Mouse (Mus musculus) gastrocnemius, adult 2 months (tissue): Measurements from ENCODE around the gene Mrpl11. TPM values are rescaled to one million over a fixed set of nuclear protein-coding genes. Genes with fewer than 3 reads are reported as not detected.

Source experiments
- DNase-seq: peaks from one replicate; pipeline ENCODE4 v3.0.0; 2022
- H3K27ac ChIP-seq: fragments of 200-600 bp; 2 replicates; pipeline ENCODE4 v1.8.1; 2022; ENCODE audit warnings: mild to moderate bottlenecking
- H3K4me3 ChIP-seq: fragments of 200-600 bp; 2 replicates; pipeline ENCODE4 v1.8.1; 2022; ENCODE audit warnings: mild to moderate bottlenecking, moderate library complexity
- CTCF ChIP-seq: fragments of 200-600 bp; IDR thresholded peaks from 2 replicates; pipeline ENCODE4 v1.8.1; 2022; ENCODE audit warnings: antibody characterized with exemption, mild to moderate bottlenecking, moderate library complexity
- intact Hi-C: fragments of 180-260 bp; cut with DNase I; formaldehyde crosslinking; loops from one replicate; pipeline ENCODE4 v1.15.1; 2025
- long read RNA-seq, 2 experiments: library from polyadenylated mRNA; stranded (forward); transcript quantifications; one replicate each; pipeline ENCODE4 v2.0.0; 2021
- total RNA-seq, 2 experiments: library from RNA; stranded (reverse); gene quantifications; 2 replicates each; pipeline ENCODE4 v1.2.3; 2021

Gene Mrpl11
- total RNA-seq = 10 to 100 TPM; 59.3 to 64.5 TPM
- long read RNA-seq, experiment 1, transcript Mrpl11-201 (5 exons, 3,045 nt) = major isoform, 47 of 48 reads
- long read RNA-seq, experiment 1, partial matches to known transcripts = 0 of 48 reads
- long read RNA-seq, experiment 1, other reads (novel, unspliced or antisense) = 0 of 48 reads
- long read RNA-seq, experiment 2, transcript Mrpl11-201 (5 exons, 3,045 nt) = major isoform, 54 of 58 reads
- long read RNA-seq, experiment 2, partial matches to known transcripts = 3 of 58 reads
- long read RNA-seq, experiment 2, other reads (novel, unspliced or antisense) = 1 of 58 reads

DNA sequence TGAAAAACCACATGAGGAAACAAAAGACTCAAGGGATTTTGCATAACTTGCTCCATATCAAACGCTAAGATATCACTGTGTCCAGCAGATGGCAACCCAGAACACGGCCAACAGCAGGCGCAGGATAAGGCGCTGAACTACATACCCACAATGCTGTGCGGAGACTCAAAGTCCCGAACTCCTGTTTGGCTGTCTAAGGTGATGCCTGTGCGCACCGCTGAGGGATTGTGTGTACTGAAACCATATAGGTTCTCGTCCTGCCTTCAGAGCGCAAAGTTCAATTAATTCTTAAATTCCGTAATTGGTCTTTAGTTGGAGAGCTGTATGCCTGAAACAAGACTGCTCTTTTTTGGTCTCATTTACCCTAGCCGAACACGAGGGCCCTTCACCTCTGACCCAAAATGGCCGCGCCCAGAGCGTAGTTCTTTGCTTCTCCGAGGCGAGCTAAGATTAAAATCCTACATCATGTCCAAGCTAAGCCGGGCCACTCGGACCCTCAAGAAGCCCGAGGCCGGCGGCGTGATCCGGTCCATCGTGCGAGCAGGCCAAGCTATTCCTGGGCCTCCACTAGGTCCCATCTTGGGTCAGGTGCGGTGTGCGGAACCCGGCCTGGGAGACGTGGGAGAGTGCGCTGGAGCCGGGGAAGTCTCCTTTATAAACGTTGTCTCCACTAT is at the start of gene Mrpl11:
TSS of gene Mrpl11 (plus strand) at position 220 of the 674 bp plus-strand sequence.
- Histone ChIP-seq H3K4me3 (peak within 1 kb of the TSS; percentile 94), H3K27ac (peak within 1 kb of the TSS; percentile 95)
- DNase-seq = peak; percentile 90
- TF ChIP-seq CTCF = peak; percentile 86
- intact Hi-C loops = loop anchor here (10.0 kb wide), 2 partner anchors 207 to 337 kb away; partner anchors contain the start of genes Rbm4b and Rce1

- DNase-seq = no peak
- intact Hi-C loops = no loop called here
- Histone ChIP-seq H3K4me3 (no peak overlapping the region), H3K27ac (no peak overlapping the region)
- no peak for TF ChIP-seq CTCF
Measured at GRCm38 (mm10) chr19:4915924-4916603, 45.9 kb upstream of the Mrpl11 start.

- Histone ChIP-seq H3K4me3 (no peak overlapping the region), H3K27ac (no peak overlapping the region)
- DNase-seq = no peak
- no peak for TF ChIP-seq CTCF
- intact Hi-C loops = no loop called here
Measured at GRCm38 (mm10) chr19:4916827-4917226, 45.1 kb upstream of the Mrpl11 start.

GRCm38 (mm10) chr19:4919652-4920051 is 42.3 kb upstream of the Mrpl11 start:
- TF ChIP-seq CTCF = no peak
- H3K27ac ChIP-seq = no peak overlapping the region
- intact Hi-C loops = no loop called here
- DNase-seq = no peak
- no peak overlapping the region for H3K4me3 ChIP-seq

- no peak for DNase-seq
- Histone ChIP-seq H3K4me3 (no peak overlapping the region), H3K27ac (no peak overlapping the region)
- intact Hi-C loops = no loop called here
- no peak for TF ChIP-seq CTCF
Measured at GRCm38 (mm10) chr19:4925121-4925860, 36.7 kb upstream of the Mrpl11 start.

DNA sequence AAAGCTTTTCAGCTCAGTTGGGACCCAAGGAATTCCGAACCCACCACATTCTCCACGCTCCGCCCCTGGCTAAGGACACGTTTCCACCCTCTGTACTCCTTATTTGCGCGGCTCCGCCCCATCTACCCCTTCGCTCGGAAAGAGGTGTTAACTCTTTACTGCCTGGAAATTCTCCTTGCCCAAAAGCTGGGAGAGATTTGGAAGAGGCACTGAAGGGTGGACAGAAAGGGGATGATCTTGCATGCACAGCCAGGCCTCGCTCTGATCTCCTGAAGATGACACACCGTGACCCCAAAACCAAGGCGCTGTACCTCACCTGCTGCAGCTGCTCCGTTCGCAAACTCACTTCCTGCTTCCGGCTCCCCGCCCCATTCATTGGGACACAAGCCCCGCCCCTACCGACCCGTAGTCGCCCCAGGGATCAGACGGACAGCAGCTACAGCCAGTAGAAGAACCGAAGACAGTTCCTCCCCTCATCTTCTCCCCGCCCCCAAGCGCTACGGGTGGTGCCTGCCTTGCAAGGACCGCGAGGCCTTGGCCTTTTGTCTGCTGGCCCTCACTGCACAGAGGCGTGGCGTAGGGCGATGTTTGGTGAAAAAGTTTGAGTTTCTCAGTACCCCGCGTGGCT is 33.9 kb upstream of the Mrpl11 start, which contains the start of gene Dpp3:
TSS of gene Dpp3 (minus strand) at position 384 of the 628 bp plus-strand sequence.
- Histone ChIP-seq H3K4me3 (peak within 1 kb of the TSS; percentile 82), H3K27ac (peak within 1 kb of the TSS; percentile 92)
- no peak for TF ChIP-seq CTCF
- intact Hi-C loops = no loop called here
- peak; percentile 99 for DNase-seq

GRCm38 (mm10) chr19:4928781-4929180 is 33.2 kb upstream of the Mrpl11 start:
- TF ChIP-seq CTCF = no peak
- peak overlapping the region; percentile 92 for H3K27ac ChIP-seq
- DNase-seq = peak; percentile 81
- intact Hi-C loops = no loop called here
- H3K4me3 ChIP-seq = peak overlapping the region; percentile 82

DNA sequence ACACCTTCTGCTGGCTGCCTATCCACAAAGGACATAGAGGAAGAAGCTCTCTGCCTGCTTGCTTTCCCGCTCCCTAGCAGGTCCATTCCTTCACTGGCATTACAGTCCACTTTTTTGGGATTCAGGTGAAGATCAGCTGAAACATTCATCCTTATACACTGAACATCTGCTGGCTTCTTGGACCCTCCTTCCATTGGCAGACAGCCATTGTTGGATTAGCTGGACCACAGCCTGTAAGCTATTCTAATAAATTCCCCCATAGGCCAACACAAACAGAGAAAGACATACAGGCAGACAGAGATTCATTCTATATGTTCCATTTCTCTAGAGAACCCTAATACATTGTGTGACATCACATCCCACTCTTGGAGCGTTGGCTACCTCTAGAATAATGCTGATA is 25.1 kb upstream of the Mrpl11 start:
- no peak for TF ChIP-seq CTCF

GRCm38 (mm10) chr19:4937444-4938310 is 24.3 kb upstream of the Mrpl11 start:
- Histone ChIP-seq H3K27ac (no peak overlapping the region), H3K4me3 (no peak overlapping the region)
- no peak for TF ChIP-seq CTCF
- intact Hi-C loops = no loop called here
- DNase-seq = no peak

More for the DNA sequence above, 25.1 kb upstream of the Mrpl11 start:
- intact Hi-C loops = no loop called here
- no peak for DNase-seq
- Histone ChIP-seq H3K4me3 (no peak overlapping the region), H3K27ac (no peak overlapping the region)

GRCm38 (mm10) chr19:4942551-4943252 is 19.2 kb upstream of the Mrpl11 start, which contains the start of gene Peli3:
Peli3 (minus strand) TSS chr19:4943127.
- no peak for TF ChIP-seq CTCF
- intact Hi-C loops = no loop called here

More at GRCm38 (mm10) chr19:4942551-4943252, 19.2 kb upstream of the Mrpl11 start, which contains the start of gene Peli3:
- DNase-seq = peak; percentile 91
- peak within 1 kb of the TSS; percentile 82 for H3K4me3 ChIP-seq
- peak within 1 kb of the TSS; percentile 81 for H3K27ac ChIP-seq
